Mouse (Mus musculus) cerebellum, adult 2 months (tissue): ENCODE measurements around the gene Coa6.

Experiments used
- CTCF ChIP-seq: fragments of 200-500 bp; IDR thresholded peaks from 2 replicates; pipeline ENCODE4 v1.5.1; 2011; ENCODE audit warnings: low read depth, mild to moderate bottlenecking, control low read depth, low read length, moderate library complexity, borderline replicate concordance; ENCODE audit not compliant: insufficient read depth
- POLR2A ChIP-seq: fragments of 200-500 bp; IDR thresholded peaks from 2 replicates; pipeline ENCODE4 v1.6.1; 2011; ENCODE audit warnings: low read length, control low read depth, borderline replicate concordance; ENCODE audit not compliant: insufficient read depth

DNA sequence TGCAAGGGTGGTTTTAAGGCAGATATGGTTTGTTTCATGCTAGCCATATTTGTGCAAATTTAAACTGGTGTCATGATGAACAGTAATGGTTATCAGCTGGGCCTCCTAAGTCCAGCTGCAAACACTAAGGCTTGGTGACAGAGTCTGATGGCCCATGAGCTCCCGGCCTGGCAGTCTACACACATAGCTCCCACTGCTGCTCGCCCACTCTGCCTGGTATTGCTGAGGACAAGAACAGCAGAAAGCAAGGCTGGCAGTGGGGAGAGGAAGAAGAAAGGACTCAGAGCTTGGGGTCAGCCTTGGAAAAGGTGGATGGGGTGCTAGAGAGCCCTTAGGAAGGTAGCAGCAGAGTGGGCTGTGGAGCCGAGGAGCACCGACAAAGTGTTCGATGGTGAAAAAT is 7.3 kb downstream of the Coa6 start:
- no peak for TF ChIP-seq CTCF
- no peak for TF ChIP-seq POLR2A
